Mouse (Mus musculus) right cerebral cortex, postnatal 36 days (tissue): Measurements from ENCODE around the gene Mettl11b.

Experiments used
- DNase-seq, 2 experiments: peaks; one replicate each; pipeline ENCODE4 v3.0.0; 2022; ENCODE audit warnings: low spot score in 2 of 2, mixed read lengths in 1 of 2

The Mettl11b gene

DNA sequence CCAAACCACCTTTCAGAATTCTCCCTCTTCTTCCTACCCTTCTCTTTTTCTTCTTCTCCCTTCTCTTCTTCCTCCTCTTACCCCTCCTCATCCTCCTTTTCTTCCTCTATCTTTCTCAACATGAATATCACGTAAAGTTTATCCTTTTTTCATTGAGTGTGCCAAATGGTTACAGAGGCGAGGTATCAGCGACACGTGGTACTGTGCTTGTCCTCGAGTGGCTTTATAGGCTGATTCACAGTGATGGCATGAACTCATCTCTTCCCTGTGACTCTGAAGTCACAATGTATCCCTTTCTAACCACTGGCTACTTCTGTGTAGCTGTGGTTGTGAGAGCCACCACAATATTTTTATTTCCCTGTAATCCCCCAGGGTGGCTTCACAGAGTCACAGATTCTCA is 68.6 kb downstream of the Mettl11b start:
- DNase-seq, result no peak
